Mouse (Mus musculus): Measurements from ENCODE around the gene Rad51c. TPM values are rescaled to one million over a fixed set of nuclear protein-coding genes. Genes with fewer than 3 reads are reported as not detected.
"Not testable (repeated sequence)": the region's sequence is repeated elsewhere in the genome, so short reads cannot be mapped to it uniquely, and the experiment has no call there.

Rad51c gene
- polyA plus RNA-seq, 1 experiment from 2014 or later = 13.4 TPM

GRCm38 (mm10) chr11:87436326-87437232 lies 31.8 kb upstream of the Rad51c start:
- Histone ChIP-seq H3K36me3 (ENCODE audit: control insufficient read depth, insufficient read depth, low read length) (no peaks in the 10 kb centered on the region), H3K9ac (ENCODE audit: low read length) (no peak overlapping the region), H3K4me1 (ENCODE audit: control insufficient read depth, insufficient read depth, low read length) (no peaks in the 10 kb centered on the region), H3K4me3 (ENCODE audit: low read depth, low read length) (no peak overlapping the region), H3K27me3 (ENCODE audit: control insufficient read depth, insufficient read depth, low read length) (no peaks in the 10 kb centered on the region), H3K27ac (ENCODE audit: low read depth, low read length) (no peak overlapping the region), H3K9me3 (ENCODE audit: control insufficient read depth, low read length) (no peaks in the 10 kb centered on the region), H3K4me2 (ENCODE audit: low read depth) (no peak overlapping the region)
- ATAC-seq (ENCODE audit: insufficient read depth, low FRiP score, low TSS enrichment) (no peak), DNase-seq (ENCODE audit: low spot score) (no peak)
- 64% methylated on average over 5 of the region's 5 CpGs for WGBS

- not testable (repeated sequence) for H3K4me2 ChIP-seq (ENCODE audit: low read depth); ATAC-seq (ENCODE audit: insufficient read depth, low FRiP score, low TSS enrichment); H3K9ac ChIP-seq (ENCODE audit: low read length); DNase-seq (ENCODE audit: low spot score); H3K9me3 ChIP-seq (ENCODE audit: control insufficient read depth, low read length); H3K36me3 ChIP-seq (ENCODE audit: control insufficient read depth, insufficient read depth, low read length); H3K4me3 ChIP-seq (ENCODE audit: low read depth, low read length); H3K4me1 ChIP-seq (ENCODE audit: control insufficient read depth, insufficient read depth, low read length); H3K27me3 ChIP-seq (ENCODE audit: control insufficient read depth, insufficient read depth, low read length); H3K27ac ChIP-seq (ENCODE audit: low read depth, low read length)
- 85% methylated on average over 2 of the region's 2 CpGs for WGBS
These were observed 30.4 kb upstream of the Rad51c start for GRCm38 (mm10) chr11:87435107-87435506.

GRCm38 (mm10) chr11:87432933-87433669 lies 28.3 kb upstream of the Rad51c start:
- no peak for ATAC-seq (ENCODE audit: insufficient read depth, low FRiP score, low TSS enrichment)
- WGBS = 54% methylated on average over 6 of the region's 6 CpGs

GRCm38 (mm10) chr11:87432447-87432846 lies 27.7 kb upstream of the Rad51c start:
- H3K36me3 ChIP-seq (ENCODE audit: control insufficient read depth, insufficient read depth, low read length) = no peaks in the 10 kb centered on the region
- WGBS = 87% methylated on average over 1 of the region's 1 CpGs
- H3K27me3 ChIP-seq (ENCODE audit: control insufficient read depth, insufficient read depth, low read length) = no peaks in the 10 kb centered on the region
- no peak overlapping the region for H3K9ac ChIP-seq (ENCODE audit: low read length)
- H3K4me3 ChIP-seq (ENCODE audit: low read depth, low read length) = no peak overlapping the region
- DNase-seq (ENCODE audit: low spot score) = no peak
- no peak for ATAC-seq (ENCODE audit: insufficient read depth, low FRiP score, low TSS enrichment)
- no peaks in the 10 kb centered on the region for H3K4me1 ChIP-seq (ENCODE audit: control insufficient read depth, insufficient read depth, low read length)
- no peak overlapping the region for H3K4me2 ChIP-seq (ENCODE audit: low read depth)
- no peaks in the 10 kb centered on the region for H3K9me3 ChIP-seq (ENCODE audit: control insufficient read depth, low read length)
- H3K27ac ChIP-seq (ENCODE audit: low read depth, low read length) = no peak overlapping the region

More at GRCm38 (mm10) chr11:87432933-87433669, 28.3 kb upstream of the Rad51c start:
- H3K4me2 ChIP-seq (ENCODE audit: low read depth) = no peak overlapping the region
- H3K27ac ChIP-seq (ENCODE audit: low read depth, low read length) = no peak overlapping the region
- no peaks in the 10 kb centered on the region for H3K27me3 ChIP-seq (ENCODE audit: control insufficient read depth, insufficient read depth, low read length)
- no peak overlapping the region for H3K9ac ChIP-seq (ENCODE audit: low read length)
- H3K4me3 ChIP-seq (ENCODE audit: low read depth, low read length) = no peak overlapping the region
- DNase-seq (ENCODE audit: low spot score) = no peak
- H3K9me3 ChIP-seq (ENCODE audit: control insufficient read depth, low read length) = no peaks in the 10 kb centered on the region
- H3K36me3 ChIP-seq (ENCODE audit: control insufficient read depth, insufficient read depth, low read length) = no peaks in the 10 kb centered on the region
- H3K4me1 ChIP-seq (ENCODE audit: control insufficient read depth, insufficient read depth, low read length) = no peaks in the 10 kb centered on the region

- DNase-seq (ENCODE audit: low spot score); H3K27ac ChIP-seq (ENCODE audit: low read depth, low read length); H3K9ac ChIP-seq (ENCODE audit: low read length); ATAC-seq (ENCODE audit: insufficient read depth, low FRiP score, low TSS enrichment); H3K36me3 ChIP-seq (ENCODE audit: control insufficient read depth, insufficient read depth, low read length); H3K4me1 ChIP-seq (ENCODE audit: control insufficient read depth, insufficient read depth, low read length); H3K4me2 ChIP-seq (ENCODE audit: low read depth); H3K27me3 ChIP-seq (ENCODE audit: control insufficient read depth, insufficient read depth, low read length); H3K4me3 ChIP-seq (ENCODE audit: low read depth, low read length); H3K9me3 ChIP-seq (ENCODE audit: control insufficient read depth, low read length): not testable (repeated sequence)
- 90% methylated on average over 8 of the region's 8 CpGs for WGBS
These were observed 27.1 kb upstream of the Rad51c start for GRCm38 (mm10) chr11:87431813-87432212.

- ATAC-seq (ENCODE audit: insufficient read depth, low FRiP score, low TSS enrichment) (no peak), DNase-seq (ENCODE audit: low spot score) (no peak)
- Histone ChIP-seq H3K9ac (ENCODE audit: low read length) (no peak overlapping the region), H3K4me1 (ENCODE audit: control insufficient read depth, insufficient read depth, low read length) (no peaks in the 10 kb centered on the region), H3K9me3 (ENCODE audit: control insufficient read depth, low read length) (no peaks in the 10 kb centered on the region), H3K4me3 (ENCODE audit: low read depth, low read length) (no peak overlapping the region), H3K27ac (ENCODE audit: low read depth, low read length) (no peak overlapping the region), H3K36me3 (ENCODE audit: control insufficient read depth, insufficient read depth, low read length) (no peaks in the 10 kb centered on the region), H3K4me2 (ENCODE audit: low read depth) (no peak overlapping the region), H3K27me3 (ENCODE audit: control insufficient read depth, insufficient read depth, low read length) (no peaks in the 10 kb centered on the region)
- WGBS = 80% methylated on average over 2 of the region's 2 CpGs
These were observed 25.6 kb upstream of the Rad51c start for GRCm38 (mm10) chr11:87430374-87430773.

- no peak overlapping the region for H3K27ac ChIP-seq (ENCODE audit: low read depth, low read length)
- no peak overlapping the region for H3K9ac ChIP-seq (ENCODE audit: low read length)
- DNase-seq (ENCODE audit: low spot score) = no peak
- H3K9me3 ChIP-seq (ENCODE audit: control insufficient read depth, low read length) = no peaks in the 10 kb centered on the region
- no peak overlapping the region for H3K4me2 ChIP-seq (ENCODE audit: low read depth)
- ATAC-seq (ENCODE audit: insufficient read depth, low FRiP score, low TSS enrichment) = no peak
- no peaks in the 10 kb centered on the region for H3K4me1 ChIP-seq (ENCODE audit: control insufficient read depth, insufficient read depth, low read length)
- H3K36me3 ChIP-seq (ENCODE audit: control insufficient read depth, insufficient read depth, low read length) = no peaks in the 10 kb centered on the region
- no peaks in the 10 kb centered on the region for H3K27me3 ChIP-seq (ENCODE audit: control insufficient read depth, insufficient read depth, low read length)
- no peak overlapping the region for H3K4me3 ChIP-seq (ENCODE audit: low read depth, low read length)
- 86% methylated on average over 4 of the region's 4 CpGs for WGBS
These were observed 24.6 kb upstream of the Rad51c start for GRCm38 (mm10) chr11:87429363-87429762.

GRCm38 (mm10) chr11:87428051-87428673 lies 23.4 kb upstream of the Rad51c start:
- Histone ChIP-seq H3K36me3 (ENCODE audit: control insufficient read depth, insufficient read depth, low read length) (no peaks in the 10 kb centered on the region), H3K9ac (ENCODE audit: low read length) (no peak overlapping the region)
- WGBS = 61% methylated on average over 2 of the region's 2 CpGs

More at GRCm38 (mm10) chr11:87428051-87428673, 23.4 kb upstream of the Rad51c start:
- H3K27ac ChIP-seq (ENCODE audit: low read depth, low read length) = no peak overlapping the region
- H3K4me1 ChIP-seq (ENCODE audit: control insufficient read depth, insufficient read depth, low read length) = no peaks in the 10 kb centered on the region
- DNase-seq (ENCODE audit: low spot score) (no peak), ATAC-seq (ENCODE audit: insufficient read depth, low FRiP score, low TSS enrichment) (no peak)
- H3K9me3 ChIP-seq (ENCODE audit: control insufficient read depth, low read length) = no peaks in the 10 kb centered on the region
- H3K27me3 ChIP-seq (ENCODE audit: control insufficient read depth, insufficient read depth, low read length) = no peaks in the 10 kb centered on the region
- H3K4me3 ChIP-seq (ENCODE audit: low read depth, low read length) = no peak overlapping the region
- no peak overlapping the region for H3K4me2 ChIP-seq (ENCODE audit: low read depth)

All from neural tube, embryonic 11.5 days (tissue).